Mouse (Mus musculus) skeletal muscle tissue, adult 2 months (tissue): Measurements from ENCODE around the gene Vmn1r1.
"Not testable (repeated sequence)": the region's sequence is repeated elsewhere in the genome, so short reads cannot be mapped to it uniquely, and the experiment has no call there.

Source experiments
- DNase-seq: peaks from one replicate; pipeline ENCODE4 v3.0.0-alpha.2; 2012; ENCODE audit warnings: low read depth, low spot score

Vmn1r1 gene

DNA sequence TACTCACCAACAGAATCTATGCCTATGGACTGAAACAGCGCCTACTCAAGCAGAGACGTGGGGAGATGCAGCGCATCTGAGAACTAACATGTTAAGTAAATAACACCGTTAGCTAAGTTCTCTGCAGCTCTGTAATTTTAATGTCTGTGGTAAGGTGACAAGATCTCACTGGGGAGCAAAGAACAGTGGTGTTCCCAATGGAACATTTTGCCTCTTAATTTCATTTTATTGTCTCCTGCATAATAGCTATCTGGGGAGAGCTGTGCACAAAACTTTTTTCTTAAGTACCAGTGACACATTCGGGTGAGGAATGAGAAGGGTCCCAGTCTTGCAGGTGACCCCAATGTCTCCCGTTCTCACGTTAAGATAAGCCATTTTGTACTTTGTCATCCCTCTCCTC, at the start of gene Vmn1r1:
Vmn1r1 (minus strand) TSS at position 101 of the 400 bp plus-strand sequence.
- no peak for DNase-seq

DNA sequence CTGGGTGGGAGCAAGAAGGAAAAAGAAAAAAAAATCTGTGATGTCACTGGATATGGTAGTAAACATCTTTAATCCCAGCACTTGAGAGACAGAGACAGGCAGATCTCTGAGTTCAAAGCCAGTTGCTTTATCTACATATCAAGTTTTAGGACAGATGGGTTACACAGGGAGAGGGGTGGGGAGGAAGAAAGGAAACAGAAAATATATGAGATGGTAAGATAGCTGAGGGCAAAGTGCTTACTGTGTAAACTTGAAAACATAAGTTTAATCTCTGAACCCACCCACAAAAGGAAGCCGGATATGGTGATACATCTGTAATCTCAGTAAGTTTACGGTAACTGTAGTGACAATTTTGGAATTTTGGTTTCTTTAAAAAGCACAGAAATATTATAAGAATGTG, 46.0 kb upstream of the Vmn1r1 start:
- no peak for DNase-seq

DNA sequence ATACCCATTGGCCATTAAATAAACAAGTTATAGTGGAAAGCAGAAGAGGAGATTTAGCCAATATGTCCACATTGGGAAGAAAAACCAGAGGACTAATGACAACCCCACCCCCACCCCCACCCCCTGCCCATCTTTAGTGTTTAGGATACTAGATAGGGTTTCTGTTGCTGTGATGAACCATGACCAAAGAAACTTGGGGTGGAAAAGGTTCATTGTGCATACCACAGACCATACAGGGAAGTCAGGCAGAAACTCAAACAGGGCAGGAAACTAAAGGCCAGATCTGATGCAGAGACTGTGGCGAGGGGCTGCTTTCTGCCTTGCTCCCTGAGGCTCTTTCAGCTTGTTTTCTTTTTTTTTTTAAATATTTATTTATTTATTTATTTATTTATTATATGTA, 28.3 kb upstream of the Vmn1r1 start:
- DNase-seq = no peak

DNA sequence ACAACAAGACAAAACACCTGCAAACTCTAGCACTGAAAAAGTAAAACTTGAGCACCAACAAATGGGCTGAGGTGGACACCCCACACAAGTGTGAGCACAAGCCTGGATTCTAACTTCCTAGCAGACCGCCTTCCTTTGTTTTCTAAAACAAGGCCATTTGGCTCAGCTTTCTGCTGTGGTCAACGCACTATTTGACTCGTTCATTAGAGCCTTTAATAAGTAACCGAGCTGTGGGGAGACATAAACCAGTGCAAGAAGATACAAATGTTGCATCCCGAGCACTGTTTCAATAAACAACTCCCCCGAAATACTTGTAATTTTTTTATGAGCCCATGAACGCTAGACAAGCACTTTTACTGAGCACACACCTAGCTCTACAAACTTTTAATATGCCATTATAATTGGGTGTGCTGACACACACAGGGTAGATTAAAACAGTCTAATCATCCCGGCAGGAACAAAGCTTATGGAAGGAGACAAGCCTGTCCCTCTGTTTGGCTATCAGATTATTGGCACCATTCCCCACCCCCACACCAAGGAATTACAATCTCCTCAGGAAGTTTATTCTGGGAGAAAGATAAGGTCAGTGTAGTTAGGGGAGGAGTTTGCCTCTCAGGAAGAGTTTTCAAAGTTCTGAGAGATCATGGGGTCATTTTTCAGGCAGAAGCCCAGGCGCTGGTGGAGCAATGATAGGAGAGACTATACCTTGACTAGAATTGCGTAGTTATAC, 27.7 kb upstream of the Vmn1r1 start:
- DNase-seq = no peak

DNA sequence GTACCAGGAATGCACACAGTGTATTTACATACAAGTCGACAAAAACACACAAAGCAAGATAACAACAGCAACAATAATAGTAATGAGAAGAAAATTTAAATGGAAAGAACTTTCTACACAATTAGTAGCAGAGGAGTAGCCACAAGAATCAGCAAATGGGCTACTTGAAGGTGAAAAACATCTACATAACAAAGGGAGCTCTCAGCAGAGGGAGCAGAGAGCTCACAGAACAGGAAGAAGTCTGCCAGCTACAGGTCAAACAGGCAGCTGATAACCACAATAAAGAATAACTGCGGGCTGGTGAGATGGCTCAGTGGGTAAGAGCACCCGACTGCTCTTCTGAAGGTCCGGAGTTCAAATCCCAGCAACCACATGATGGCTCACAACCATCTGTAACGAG, 26.9 kb upstream of the Vmn1r1 start:
- DNase-seq = no peak

DNA sequence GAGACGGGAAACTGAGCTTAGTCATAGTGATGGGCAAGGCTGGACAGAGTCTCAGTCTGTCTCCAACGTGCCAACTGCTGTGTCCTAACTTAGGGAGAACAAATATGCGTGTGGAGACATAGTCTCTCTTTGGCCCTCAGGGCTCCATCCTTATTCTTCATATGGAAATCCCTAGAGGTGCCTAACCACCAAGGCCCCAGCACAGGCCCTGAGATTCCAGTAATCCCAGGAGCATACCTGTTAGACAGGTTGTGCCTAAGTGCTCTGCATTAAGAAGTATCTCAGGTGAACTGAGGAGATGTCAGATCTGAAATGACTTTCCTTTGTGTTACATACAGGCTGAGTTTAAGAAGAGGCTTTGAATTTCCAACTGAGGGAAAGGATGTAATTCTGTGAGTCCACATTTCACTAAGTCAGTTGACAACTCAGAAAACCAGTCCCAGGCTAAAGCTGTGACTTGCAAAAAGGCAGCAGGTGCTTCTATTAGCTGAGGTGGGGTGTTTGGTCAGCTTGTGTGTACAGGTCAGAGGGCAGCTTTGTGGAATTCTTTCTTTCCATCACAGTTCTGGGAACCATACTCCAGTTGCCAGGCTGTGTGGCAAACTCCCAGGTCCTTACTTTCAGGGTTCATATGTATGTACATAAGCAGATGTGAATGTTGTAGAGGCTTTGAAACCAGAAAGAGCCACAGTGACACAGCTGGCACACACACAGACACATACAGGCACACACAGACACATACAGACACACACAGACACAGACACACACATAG, 25.6 kb upstream of the Vmn1r1 start:
- no peak for DNase-seq

DNA sequence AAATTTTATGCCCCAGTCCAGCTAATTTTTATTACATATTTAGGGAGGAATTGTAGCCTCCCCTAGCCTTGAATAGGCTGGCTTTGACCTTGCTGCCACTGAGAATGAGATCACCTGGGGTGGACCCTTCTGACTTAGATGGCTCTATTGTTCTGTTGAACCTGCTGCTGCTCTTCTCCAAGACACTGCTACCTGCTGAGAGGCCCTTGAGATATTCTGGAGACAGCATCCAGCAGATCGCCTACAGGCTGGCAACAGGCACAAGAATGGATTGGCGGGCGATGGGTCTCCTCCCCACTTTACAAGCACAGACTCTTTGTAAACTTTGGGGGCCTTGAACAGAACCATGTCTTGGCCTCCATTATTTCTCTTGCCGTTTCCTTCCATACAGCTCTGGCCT, 18.2 kb upstream of the Vmn1r1 start:
- DNase-seq = not testable (repeated sequence)

DNA sequence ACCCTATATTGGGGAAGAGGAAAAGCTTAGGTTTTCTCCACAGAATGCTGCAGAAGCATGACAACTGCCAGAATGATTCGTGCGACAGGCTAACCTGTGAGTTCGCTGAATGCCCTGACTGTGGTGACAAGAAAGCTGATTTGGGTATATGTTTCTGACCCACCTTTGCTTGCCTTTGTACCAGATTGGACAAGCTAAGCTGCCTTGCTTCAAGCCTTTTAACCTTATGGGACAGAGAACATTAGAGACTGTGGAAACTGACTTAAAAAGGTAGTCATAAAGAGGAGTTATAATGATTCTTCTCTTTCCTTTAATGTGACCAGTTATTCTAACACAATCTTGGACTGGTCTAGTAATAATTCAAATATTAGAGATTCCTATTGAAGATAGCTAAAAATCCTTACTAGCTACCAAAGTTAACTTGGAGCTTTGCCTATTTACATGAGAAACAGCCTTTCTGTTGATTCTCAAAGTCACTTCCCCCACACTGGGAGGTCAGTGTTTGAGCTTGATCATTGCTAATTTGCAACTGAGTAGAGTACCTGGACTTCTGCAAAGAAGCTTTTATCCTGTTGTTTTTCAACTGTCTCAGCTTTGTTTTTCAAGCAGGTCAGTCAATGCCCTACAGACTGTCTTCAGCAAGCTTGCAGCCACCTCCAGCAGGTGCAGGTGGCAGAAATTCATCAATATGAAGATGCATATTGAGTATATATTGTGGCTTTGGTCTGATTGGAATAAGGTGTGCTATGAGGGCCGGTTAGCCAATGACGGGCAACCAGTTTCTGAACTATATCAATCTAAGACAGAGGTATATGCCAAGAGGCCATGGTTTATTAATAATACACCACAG, 17.4 kb upstream of the Vmn1r1 start:
- DNase-seq = no peak

DNA sequence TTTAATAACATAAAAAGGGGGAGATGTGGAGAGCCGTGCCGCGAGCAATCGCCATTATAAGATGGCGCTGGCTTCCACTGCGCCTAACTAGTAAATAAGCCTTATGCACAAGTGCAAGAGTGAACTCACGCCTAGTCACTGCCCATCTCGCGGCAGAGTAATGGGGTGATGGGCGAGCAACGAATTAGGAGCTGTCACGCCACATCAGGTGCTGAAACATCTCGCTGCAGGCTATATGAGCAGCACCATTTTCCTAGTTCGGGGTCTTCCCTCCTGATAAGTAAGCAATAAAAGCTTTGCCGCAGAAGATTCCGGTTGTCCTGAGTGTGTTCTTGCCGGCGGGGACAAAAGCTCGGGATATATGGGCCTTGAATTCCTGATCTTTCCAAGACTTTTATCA, 12.7 kb upstream of the Vmn1r1 start:
- DNase-seq = not testable (repeated sequence)

DNA sequence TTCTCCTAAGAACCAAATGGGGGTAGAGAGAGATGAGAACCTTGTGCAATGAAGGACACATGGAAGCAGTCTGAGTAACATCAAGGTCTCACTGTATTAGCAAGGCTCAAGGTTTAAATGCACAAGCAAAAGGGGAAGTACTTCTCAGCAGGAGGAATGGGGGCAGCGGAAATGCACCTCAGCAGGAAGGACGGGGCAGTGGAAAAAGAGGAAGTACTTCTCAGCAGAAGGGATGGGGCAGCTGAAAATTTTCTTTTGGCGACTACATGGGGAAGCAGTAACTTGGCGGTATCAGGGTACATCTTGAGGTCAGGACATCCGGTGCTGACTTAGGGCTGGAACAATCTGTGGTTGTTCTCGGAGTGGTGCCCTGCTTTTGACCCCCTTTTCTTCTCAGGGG, 5.9 kb upstream of the Vmn1r1 start:
- not testable (repeated sequence) for DNase-seq

DNA sequence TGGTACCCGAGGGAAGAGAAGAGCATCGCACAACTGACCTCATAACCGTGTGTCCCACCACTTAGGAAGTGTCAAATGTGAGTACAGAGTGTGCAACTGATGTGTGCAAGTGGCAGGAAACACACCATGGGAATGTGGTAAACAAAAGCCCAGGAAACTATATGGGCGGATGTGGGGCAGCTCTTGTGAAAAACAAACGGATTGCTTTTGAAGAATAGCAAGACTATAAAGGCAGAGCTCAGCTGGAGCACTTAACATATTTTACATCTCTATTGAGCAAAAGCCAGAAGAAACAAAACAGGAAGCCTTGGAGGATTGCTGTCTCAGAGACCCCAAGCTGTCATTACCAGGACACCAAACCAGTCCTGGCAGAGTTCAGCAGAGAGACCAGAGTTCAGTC, 1.3 kb downstream of the Vmn1r1 start:
- no peak for DNase-seq

DNA sequence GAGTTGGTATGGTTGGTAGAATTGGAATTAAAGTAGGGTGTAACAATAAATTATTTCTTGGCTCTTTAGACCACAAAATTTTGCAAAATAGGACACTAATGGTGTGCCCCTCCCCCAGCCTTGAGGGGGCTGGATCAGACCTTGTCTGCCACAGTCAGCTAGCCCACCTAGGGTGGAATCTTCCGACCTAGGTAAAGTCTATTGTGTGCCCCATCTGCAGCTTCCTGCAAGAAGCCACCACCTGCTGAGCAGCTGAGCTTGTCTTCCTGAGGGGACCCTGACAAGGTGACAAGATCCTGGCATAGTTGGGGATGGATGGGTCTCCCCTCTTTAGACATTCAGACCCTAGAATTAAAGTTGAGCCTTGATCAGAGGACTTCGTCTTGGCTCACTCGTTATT, 4.7 kb downstream of the Vmn1r1 start:
- DNase-seq = no peak

DNA sequence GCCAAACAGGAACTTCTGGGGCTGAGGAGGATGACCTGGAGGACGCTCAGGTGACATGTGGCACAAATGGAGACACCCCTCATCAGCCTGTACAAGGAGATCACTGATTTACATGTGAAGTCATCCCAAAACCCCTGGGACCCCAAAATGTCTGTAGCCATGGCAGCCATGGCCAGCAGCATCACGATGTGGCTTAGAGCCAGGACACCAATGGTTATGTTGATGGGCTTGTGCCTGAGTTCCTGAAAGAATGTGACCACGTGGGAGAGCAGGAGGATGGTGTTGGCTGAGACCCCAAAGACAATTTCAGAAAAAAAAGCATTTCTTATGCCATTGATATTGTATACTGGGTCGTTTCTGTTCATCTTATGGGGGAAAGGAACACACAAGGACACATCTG, 6.6 kb downstream of the Vmn1r1 start:
- DNase-seq = no peak

DNA sequence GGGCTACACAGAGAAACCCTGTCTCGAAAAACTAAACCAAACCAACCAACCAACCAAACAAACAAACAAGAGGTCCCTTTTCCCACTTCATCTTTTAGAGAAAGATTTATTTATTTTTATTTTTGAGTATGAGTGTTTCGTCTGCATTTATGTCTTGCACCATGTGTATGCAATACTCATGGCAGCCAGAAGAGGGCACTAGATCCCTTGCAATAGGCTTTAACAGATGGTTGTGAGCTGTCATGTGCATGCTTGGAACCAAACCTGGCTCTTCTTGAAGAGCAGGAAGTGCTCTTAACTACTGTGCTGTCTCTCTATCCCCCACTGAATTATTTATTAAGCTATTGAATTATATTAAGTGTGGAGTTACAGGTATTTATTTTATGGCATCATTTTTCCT, 14.3 kb downstream of the Vmn1r1 start:
- DNase-seq = no peak

DNA sequence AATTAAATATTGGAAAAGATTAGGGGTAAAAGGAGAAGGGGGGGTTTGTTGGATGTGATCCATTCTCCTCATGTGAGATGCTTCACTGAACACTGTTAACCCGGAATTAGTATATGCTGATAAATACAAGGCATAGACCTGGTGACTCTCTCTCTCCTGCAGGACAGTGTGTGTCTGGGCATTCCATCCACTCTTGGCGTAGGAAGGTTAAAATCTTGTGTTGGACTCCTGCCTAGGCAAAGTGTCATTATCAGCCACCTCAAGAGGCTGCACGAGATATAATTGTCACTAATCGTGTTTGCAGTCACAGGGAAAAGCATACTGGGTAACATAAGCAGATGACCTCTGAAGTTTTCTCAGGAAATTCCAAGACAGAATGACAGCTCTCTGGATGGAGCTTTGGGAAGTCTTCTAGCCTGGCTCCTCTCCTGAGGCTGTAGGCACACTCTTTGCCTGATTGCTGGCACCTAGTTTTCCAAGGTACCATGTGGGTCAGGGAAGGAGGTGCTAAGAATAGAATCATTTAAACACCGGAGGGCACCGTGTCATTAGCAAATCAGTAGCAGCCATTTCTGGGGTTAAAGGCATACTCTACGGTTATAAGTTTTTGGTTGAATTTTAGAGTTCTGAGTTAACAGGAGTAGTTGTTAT, 15.3 kb downstream of the Vmn1r1 start:
- DNase-seq = no peak

DNA sequence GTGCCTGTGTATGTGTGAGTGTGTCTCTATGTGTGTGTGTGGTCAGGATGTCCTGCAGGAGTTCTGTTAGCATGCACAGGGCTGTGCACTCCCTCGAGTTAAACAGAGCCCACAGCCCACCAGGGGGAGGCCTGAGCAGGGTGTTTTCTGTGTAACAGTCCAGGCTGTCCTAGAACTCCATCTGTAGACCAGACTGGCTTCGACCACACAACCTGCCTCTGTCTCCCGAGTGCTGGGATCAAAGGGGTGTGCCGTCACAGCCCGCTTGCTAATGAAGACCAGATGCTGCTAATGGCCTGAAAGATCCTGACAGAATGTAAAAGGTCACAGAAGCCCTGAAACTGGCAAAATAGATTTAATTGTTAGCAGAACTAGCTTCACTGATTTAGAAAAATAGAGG, 18.7 kb downstream of the Vmn1r1 start:
- DNase-seq = no peak

DNA sequence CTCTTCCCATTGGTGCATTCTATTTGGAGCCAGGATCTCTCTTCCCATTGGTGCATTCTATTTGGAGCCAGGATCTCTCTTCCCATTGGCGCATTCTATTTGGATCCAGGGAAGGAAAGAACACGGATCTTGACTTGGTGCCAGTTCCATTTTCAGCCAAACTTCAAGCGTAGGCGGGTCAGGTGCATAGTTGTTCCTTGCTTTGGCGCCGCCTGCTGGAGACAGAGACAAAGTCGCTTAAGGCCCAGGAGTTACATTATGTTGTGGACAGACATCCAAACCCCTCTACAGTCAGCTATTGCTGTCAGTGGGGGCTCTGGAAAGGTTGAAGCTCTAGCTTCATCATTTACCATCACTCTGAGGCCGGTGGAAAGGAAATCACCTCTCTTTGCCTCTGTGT, 21.0 kb downstream of the Vmn1r1 start:
- DNase-seq = no peak

DNA sequence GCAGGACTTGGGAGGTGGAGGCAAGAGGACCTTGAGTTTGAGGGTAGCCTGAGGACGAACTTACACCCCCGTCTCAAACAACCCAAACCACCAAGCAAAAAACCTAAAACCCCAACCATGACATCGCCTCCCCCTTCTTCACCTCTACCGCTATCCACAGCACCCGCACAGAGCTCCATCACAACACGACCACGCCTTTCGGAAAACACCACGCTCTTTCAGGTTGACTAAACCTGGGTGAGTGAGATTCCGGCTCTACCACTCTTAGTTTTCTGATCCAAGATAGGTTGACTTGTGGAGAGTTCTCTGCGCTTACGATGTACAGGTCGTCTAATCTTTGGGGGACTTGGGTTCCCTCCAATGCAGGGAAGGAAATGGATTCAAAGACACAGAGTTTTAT, 21.6 kb downstream of the Vmn1r1 start:
- DNase-seq = no peak

DNA sequence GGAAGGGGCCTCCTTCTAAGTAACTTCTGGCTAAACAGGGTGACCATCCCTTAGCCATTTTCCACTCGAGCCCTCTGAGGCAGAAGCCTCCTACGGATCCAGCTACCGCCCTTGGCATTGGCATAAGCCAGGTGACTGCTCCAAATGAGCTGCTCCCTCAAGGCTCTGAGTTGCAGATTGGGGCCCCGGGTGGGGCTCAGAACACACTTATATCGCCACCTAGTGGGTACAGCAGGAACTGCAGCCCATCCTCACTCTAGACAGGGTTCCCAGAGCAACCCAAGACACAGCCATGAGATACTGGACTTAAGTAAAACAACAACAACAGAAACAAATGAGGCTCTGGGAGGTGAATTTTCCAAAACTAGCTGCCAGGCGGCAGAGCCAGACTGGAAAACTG, 23.9 kb downstream of the Vmn1r1 start:
- peak; percentile 52 for DNase-seq

DNA sequence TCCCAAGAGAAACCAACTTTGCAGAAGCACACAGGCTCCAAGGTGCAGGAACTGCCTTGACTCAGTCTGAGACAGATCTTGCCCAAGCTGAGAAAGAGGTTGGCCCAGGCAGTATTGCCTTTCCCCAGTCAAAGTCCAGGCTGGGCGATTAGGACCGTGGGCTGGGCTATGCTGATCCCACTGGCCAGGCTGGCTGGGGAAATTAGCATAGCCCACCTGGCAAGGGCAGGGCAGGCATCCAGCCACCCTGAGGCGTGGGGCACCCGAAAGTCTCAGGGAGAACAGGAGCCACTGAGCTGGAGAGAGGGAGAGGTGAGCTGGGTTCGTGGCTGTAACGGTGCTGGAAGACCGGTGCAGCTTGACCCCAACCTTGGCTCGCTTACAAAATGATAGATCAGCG, 24.3 kb downstream of the Vmn1r1 start:
- no peak for DNase-seq

DNA sequence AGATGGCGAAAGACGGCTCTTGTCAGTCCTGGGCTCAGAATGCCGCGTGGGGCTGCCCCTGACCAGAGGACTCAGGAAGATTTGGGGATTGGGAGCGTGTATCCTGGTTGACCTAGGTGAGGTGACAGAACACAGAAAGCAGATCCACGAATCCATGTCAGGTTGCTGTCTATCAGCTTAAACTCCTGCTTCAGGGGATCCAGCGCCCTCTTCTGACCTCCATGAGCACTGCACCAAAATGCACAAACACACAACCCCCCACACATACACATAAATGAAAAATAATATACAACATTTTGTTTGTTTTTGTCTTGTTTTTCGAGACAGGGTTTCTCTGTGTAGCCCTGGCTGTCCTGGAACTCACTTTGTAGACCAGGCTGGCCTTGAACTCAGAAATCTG, 26.1 kb downstream of the Vmn1r1 start:
- DNase-seq = no peak
